Mouse (Mus musculus) cortical plate, adult 2 months (tissue): ENCODE measurements around the gene Atp2b4. TPM values are rescaled to one million over a fixed set of nuclear protein-coding genes. Genes with fewer than 3 reads are reported as not detected.

Experiments used
- H3K27ac ChIP-seq: fragments of 200-500 bp; 2 replicates; pipeline ENCODE4 v1.5.1; 2012; ENCODE audit warnings: low read length, control low read depth, inconsistent platforms; ENCODE audit not compliant: insufficient read depth
- H3K4me1 ChIP-seq: fragments of 200-500 bp; 2 replicates; pipeline ENCODE4 v1.6.1; 2011; ENCODE audit warnings: low read length; ENCODE audit not compliant: control insufficient read depth, insufficient read depth
- H3K4me3 ChIP-seq: fragments of 200-500 bp; 2 replicates; pipeline ENCODE4 v1.5.1; 2011; ENCODE audit warnings: mild to moderate bottlenecking, low read length, control low read depth; ENCODE audit not compliant: insufficient read depth
- CTCF ChIP-seq: fragments of 200-500 bp; IDR thresholded peaks from 2 replicates; pipeline ENCODE4 v1.5.1; 2011; ENCODE audit warnings: mild to moderate bottlenecking, control low read depth, low read length; ENCODE audit not compliant: insufficient read depth; ENCODE audit errors: extremely low read depth
- POLR2A ChIP-seq: fragments of 200-500 bp; IDR thresholded peaks from 2 replicates; pipeline ENCODE4 v1.6.1; 2011; ENCODE audit warnings: mild to moderate bottlenecking, low read length, control low read depth; ENCODE audit not compliant: insufficient read depth; ENCODE audit errors: extremely low read depth
- polyA plus RNA-seq: library from polyadenylated mRNA; depleted of rRNA; stranded (reverse); fragments of >200 nt; gene quantifications from 2 replicates; pipeline ENCODE4 v1.2.3, GENCODE M21; 2012; rRNA removed

The Atp2b4 gene
- polyA plus RNA-seq, result 58.9 and 63.4 TPM in 2 replicates

GRCm38 (mm10) chr1:133800948-133801393, at the start of gene Atp2b4:
TSS of gene Atp2b4 (minus strand) at chr1:133801041.
- Histone ChIP-seq H3K27ac (no peak within 1 kb of the TSS), H3K4me3 (peak within 1 kb of the TSS; percentile 48), H3K4me1 (peaks cover 3% of the 10 kb centered on the region; the same call in 1 of the 2 replicates)
- peak; percentile 67 for TF ChIP-seq POLR2A
- TF ChIP-seq CTCF, result no peak

GRCm38 (mm10) chr1:133844734-133845133, 43.9 kb upstream of the Atp2b4 start:
- no peak overlapping the region for H3K27ac ChIP-seq
- 0 out of 2 replicates have a peak, but pooled peaks cover 4% of the 10 kb centered on the region for H3K4me1 ChIP-seq
- no peak overlapping the region for H3K4me3 ChIP-seq
- TF ChIP-seq POLR2A (no peak), CTCF (no peak)

GRCm38 (mm10) chr1:133843900-133844299, 43.1 kb upstream of the Atp2b4 start:
- TF ChIP-seq POLR2A, result no peak
- TF ChIP-seq CTCF, result no peak
- Histone ChIP-seq H3K4me1 (0 out of 2 replicates have a peak, but pooled peaks cover 4% of the 10 kb centered on the region), H3K27ac (no peak overlapping the region), H3K4me3 (no peak overlapping the region)

GRCm38 (mm10) chr1:133843370-133843769, 42.5 kb upstream of the Atp2b4 start:
- no peak overlapping the region for H3K4me3 ChIP-seq
- 0 out of 2 replicates have a peak, but pooled peaks cover 4% of the 10 kb centered on the region for H3K4me1 ChIP-seq
- no peak overlapping the region for H3K27ac ChIP-seq
- no peak for TF ChIP-seq CTCF
- no peak for TF ChIP-seq POLR2A

- Histone ChIP-seq H3K4me1 (0 out of 2 replicates have a peak, but pooled peaks cover 4% of the 10 kb centered on the region), H3K27ac (no peak overlapping the region), H3K4me3 (no peak overlapping the region)
- TF ChIP-seq CTCF (no peak), POLR2A (no peak)
Observed at GRCm38 (mm10) chr1:133842074-133842725, 41.4 kb upstream of the Atp2b4 start.

- Histone ChIP-seq H3K4me3 (no peak overlapping the region), H3K27ac (no peak overlapping the region), H3K4me1 (0 out of 2 replicates have a peak, but pooled peaks cover 4% of the 10 kb centered on the region)
- TF ChIP-seq POLR2A, result no peak
- TF ChIP-seq CTCF, result no peak
Observed at GRCm38 (mm10) chr1:133841171-133841926, 40.5 kb upstream of the Atp2b4 start.

- no peak overlapping the region for H3K4me3 ChIP-seq
- H3K4me1 ChIP-seq, result 0 out of 2 replicates have a peak, but pooled peaks cover 4% of the 10 kb centered on the region
- TF ChIP-seq CTCF (no peak), POLR2A (no peak)
- H3K27ac ChIP-seq, result no peak overlapping the region
Observed at GRCm38 (mm10) chr1:133840530-133840929, 39.7 kb upstream of the Atp2b4 start.

GRCm38 (mm10) chr1:133834309-133834708, 33.5 kb upstream of the Atp2b4 start:
- no peaks in the 10 kb centered on the region for H3K4me1 ChIP-seq
- no peak for TF ChIP-seq CTCF
- TF ChIP-seq POLR2A, result no peak
- H3K27ac ChIP-seq, result no peak overlapping the region
- no peak overlapping the region for H3K4me3 ChIP-seq

GRCm38 (mm10) chr1:133832781-133833180, 31.9 kb upstream of the Atp2b4 start:
- H3K4me1 ChIP-seq, result no peaks in the 10 kb centered on the region
- TF ChIP-seq CTCF (no peak), POLR2A (no peak)
- H3K27ac ChIP-seq, result no peak overlapping the region
- no peak overlapping the region for H3K4me3 ChIP-seq
